Mouse (Mus musculus) hematopoietic stem cell, adult 5-6 weeks (primary cell): ENCODE measurements around the gene Ikzf3. TPM values are rescaled to one million over a fixed set of nuclear protein-coding genes. Genes with fewer than 3 reads are reported as not detected.

Experiments used
- ATAC-seq, 2 experiments: fragments of 125-278 bp in 1 of 2; replicated peaks in 1 of 2; 2 replicates each; pipeline ENCODE4 v1.8.0; 2016 to 2017; ENCODE audit warnings: inconsistent platforms in 2 of 2, mild to moderate bottlenecking in 2 of 2, moderate number of reproducible peaks in 2 of 2, low read depth in 1 of 2, moderate TSS enrichment in 1 of 2; ENCODE audit not compliant: low FRiP score in 2 of 2, poor library complexity in 2 of 2, severe bottlenecking in 2 of 2, insufficient read depth in 1 of 2, low TSS enrichment in 1 of 2
- total RNA-seq: library from RNA; stranded (forward); fragments of 172-1452, 232-1000 nt; gene quantifications from 2 replicates; pipeline ENCODE4 v1.2.3, GENCODE M21; 2017

The Ikzf3 gene
- total RNA-seq, 1 experiment from 2014 or later: 0.89 TPM

- ATAC-seq: peak; percentile 14 to 49; a peak in 3 of 4 replicates
Observed at GRCm38 (mm10) chr11:98581286-98582029, 35.6 kb upstream of the Ikzf3 start.

GRCm38 (mm10) chr11:98580301-98581121 is 34.7 kb upstream of the Ikzf3 start:
- ATAC-seq: peak in 1 of 2 experiments; percentile 17; a peak in 1 of 4 replicates

- ATAC-seq: no peak
Observed at GRCm38 (mm10) chr11:98577776-98578175, 31.9 kb upstream of the Ikzf3 start.

- no peak for ATAC-seq
Observed at GRCm38 (mm10) chr11:98569461-98569860, 23.6 kb upstream of the Ikzf3 start.

GRCm38 (mm10) chr11:98568326-98568725 is 22.5 kb upstream of the Ikzf3 start:
- ATAC-seq: no peak

- ATAC-seq: no peak
Observed at GRCm38 (mm10) chr11:98563921-98564414, 18.1 kb upstream of the Ikzf3 start.

- ATAC-seq: no peak
Observed at GRCm38 (mm10) chr11:98563025-98563424, 17.2 kb upstream of the Ikzf3 start.

- no peak for ATAC-seq
Observed at GRCm38 (mm10) chr11:98560942-98561341, 15.1 kb upstream of the Ikzf3 start.

GRCm38 (mm10) chr11:98555124-98555700 is 9.4 kb upstream of the Ikzf3 start:
- no peak; a peak in 1 of 4 replicates for ATAC-seq

- no peak for ATAC-seq
Observed at GRCm38 (mm10) chr11:98553966-98554365, 8.1 kb upstream of the Ikzf3 start.

- peak; percentile 89 to 92 for ATAC-seq
Observed at GRCm38 (mm10) chr11:98550975-98551828, 5.4 kb upstream of the Ikzf3 start, which contains the start of gene Zpbp2. Gene Zpbp2, plus strand, starts transcription at chr11:98551097.

GRCm38 (mm10) chr11:98550311-98550974 is 4.6 kb upstream of the Ikzf3 start:
- ATAC-seq: no peak

- ATAC-seq: no peak
Observed at GRCm38 (mm10) chr11:98549363-98549762, 3.5 kb upstream of the Ikzf3 start.

GRCm38 (mm10) chr11:98547308-98547693 is 1.5 kb upstream of the Ikzf3 start:
- no peak for ATAC-seq

- ATAC-seq: no peak
Observed at GRCm38 (mm10) chr11:98546529-98547307, 887 bp upstream of the Ikzf3 start.
